Mouse (Mus musculus) erythroblast, embryonic 14.5 days (primary cell): ENCODE measurements around the gene Fam222a. TPM values are rescaled to one million over a fixed set of nuclear protein-coding genes. Genes with fewer than 3 reads are reported as not detected.

Experiments used
- H3K27me3 ChIP-seq: 2 replicates; pipeline ENCODE4 v1.6.1; 2012; ENCODE audit warnings: inconsistent platforms; ENCODE audit not compliant: control insufficient read depth
- H3K36me3 ChIP-seq: 2 replicates; pipeline ENCODE4 v1.6.1; 2012; ENCODE audit warnings: mild to moderate bottlenecking, inconsistent platforms; ENCODE audit not compliant: control insufficient read depth
- H3K4me1 ChIP-seq: 2 replicates; pipeline ENCODE4 v1.6.1; 2012; ENCODE audit warnings: inconsistent platforms; ENCODE audit not compliant: control insufficient read depth
- H3K4me3 ChIP-seq: replicated peaks from 2 replicates; pipeline ENCODE3; 2012; ENCODE audit warnings: moderate library complexity, mild to moderate bottlenecking, inconsistent platforms
- H3K9me3 ChIP-seq: 2 replicates; pipeline ENCODE4 v1.6.1; 2012; ENCODE audit warnings: low read length, inconsistent platforms, mixed read lengths; ENCODE audit not compliant: control insufficient read depth
- GATA1 ChIP-seq: IDR thresholded peaks from 2 replicates; pipeline ENCODE4 v1.6.1; 2012; ENCODE audit warnings: low read length, inconsistent platforms, mixed read lengths
- TAL1 ChIP-seq: IDR thresholded peaks from 3 replicates; pipeline ENCODE4 v1.6.1; 2012; ENCODE audit warnings: low read length, inconsistent platforms, mixed read lengths
- polyA plus RNA-seq: library from polyadenylated mRNA; stranded (reverse); fragments of >175 nt; gene quantifications from 2 replicates; pipeline ENCODE4 v1.2.3, GENCODE M21; 2012

Fam222a gene
- polyA plus RNA-seq, 1 experiment, result 0.16 TPM

- no peak for TF ChIP-seq TAL1
- no peak for TF ChIP-seq GATA1
- Histone ChIP-seq H3K4me1 (no peaks in the 10 kb centered on the region), H3K9me3 (no peaks in the 10 kb centered on the region; the same call in 1 of the 2 replicates), H3K27me3 (peaks cover 7% of the 10 kb centered on the region), H3K4me3 (no peak overlapping the region), H3K36me3 (no peaks in the 10 kb centered on the region)
Observed at GRCm38 (mm10) chr5:114543656-114544055, 24.2 kb upstream of the Fam222a start.

DNA sequence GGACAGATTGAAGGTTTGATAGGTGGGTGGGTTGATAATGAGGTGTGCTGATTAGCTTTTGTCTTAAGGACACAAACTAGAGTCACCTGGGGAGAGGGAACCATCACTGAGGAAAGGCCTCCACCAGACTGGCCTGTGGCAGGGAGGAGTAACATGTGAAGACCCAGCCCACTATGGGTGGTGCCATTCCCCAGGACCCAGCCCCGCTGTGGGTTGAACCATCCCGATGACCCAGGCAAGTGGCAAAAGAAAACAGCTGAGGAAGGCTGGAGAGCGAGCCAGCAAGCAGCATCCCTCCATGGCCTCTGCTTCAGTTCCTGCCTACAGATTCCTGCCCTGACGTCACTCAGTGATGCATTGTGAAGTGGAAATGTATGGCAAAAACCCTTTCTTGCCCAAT lies 23.6 kb upstream of the Fam222a start:
- no peak for TF ChIP-seq GATA1
- Histone ChIP-seq H3K4me1 (no peaks in the 10 kb centered on the region), H3K4me3 (no peak overlapping the region), H3K27me3 (peaks cover 2% of the 10 kb centered on the region; the same call in 1 of the 2 replicates), H3K36me3 (no peaks in the 10 kb centered on the region), H3K9me3 (no peaks in the 10 kb centered on the region; the same call in 1 of the 2 replicates)

- no peaks in the 10 kb centered on the region for H3K27me3 ChIP-seq
- TF ChIP-seq TAL1 (no peak), GATA1 (no peak)
- H3K4me1 ChIP-seq, result no peaks in the 10 kb centered on the region; the same call in 1 of the 2 replicates
- no peaks in the 10 kb centered on the region for H3K36me3 ChIP-seq
- no peaks in the 10 kb centered on the region; the same call in 1 of the 2 replicates for H3K9me3 ChIP-seq
- H3K4me3 ChIP-seq, result no peak overlapping the region
Observed at GRCm38 (mm10) chr5:114545076-114545475, 22.7 kb upstream of the Fam222a start.

DNA sequence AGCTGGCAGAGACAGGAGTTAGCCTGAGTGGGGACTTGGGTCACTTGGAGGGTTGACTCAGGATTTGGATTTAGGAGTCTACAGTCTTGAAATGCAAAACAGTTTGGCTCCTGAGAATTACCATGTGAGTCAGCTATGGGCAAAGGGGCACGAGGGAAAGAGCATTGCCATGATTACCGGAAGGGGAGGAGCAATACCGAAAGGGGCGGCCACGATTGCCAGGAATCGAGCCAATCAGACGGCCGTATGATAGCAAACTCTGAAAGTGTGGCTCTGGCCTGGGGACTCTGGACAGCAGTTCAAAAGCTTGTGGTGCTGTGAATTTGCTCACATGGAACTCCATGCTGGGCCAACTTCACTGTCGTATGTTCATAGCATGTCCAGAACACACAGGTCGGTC lies 18.8 kb upstream of the Fam222a start:
- H3K27me3 ChIP-seq, result no peaks in the 10 kb centered on the region
- H3K36me3 ChIP-seq, result no peaks in the 10 kb centered on the region
- no peak overlapping the region for H3K4me3 ChIP-seq
- no peaks in the 10 kb centered on the region; the same call in 1 of the 2 replicates for H3K4me1 ChIP-seq
- H3K9me3 ChIP-seq, result no peaks in the 10 kb centered on the region
- TF ChIP-seq TAL1, result no peak
- TF ChIP-seq GATA1, result no peak

DNA sequence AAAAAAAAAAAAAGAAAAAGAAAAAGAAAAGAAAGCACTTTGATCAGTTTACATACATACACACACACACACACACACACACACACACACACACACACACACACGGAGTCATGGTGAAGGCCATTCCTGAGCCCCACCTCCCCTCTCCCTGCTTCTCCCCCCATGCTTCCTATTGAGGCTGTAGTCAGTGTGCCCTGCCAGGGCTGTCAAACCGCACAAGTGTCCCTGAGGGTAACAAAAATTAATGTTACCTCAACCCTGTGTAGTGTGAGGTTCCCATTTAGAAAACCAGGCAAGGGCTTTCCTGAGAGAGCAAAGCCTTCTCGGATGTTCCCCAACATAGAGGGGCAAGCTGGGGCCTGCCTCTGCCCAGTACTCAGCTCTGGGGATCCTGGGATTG lies 18.0 kb upstream of the Fam222a start:
- no peak for TF ChIP-seq GATA1
- no peak for TF ChIP-seq TAL1
- H3K4me1 ChIP-seq, result no peaks in the 10 kb centered on the region; the same call in 1 of the 2 replicates
- H3K9me3 ChIP-seq, result 0 out of 2 replicates have a peak, but pooled peaks cover 3% of the 10 kb centered on the region
- H3K36me3 ChIP-seq, result no peaks in the 10 kb centered on the region
- no peaks in the 10 kb centered on the region for H3K27me3 ChIP-seq
- no peak overlapping the region for H3K4me3 ChIP-seq

DNA sequence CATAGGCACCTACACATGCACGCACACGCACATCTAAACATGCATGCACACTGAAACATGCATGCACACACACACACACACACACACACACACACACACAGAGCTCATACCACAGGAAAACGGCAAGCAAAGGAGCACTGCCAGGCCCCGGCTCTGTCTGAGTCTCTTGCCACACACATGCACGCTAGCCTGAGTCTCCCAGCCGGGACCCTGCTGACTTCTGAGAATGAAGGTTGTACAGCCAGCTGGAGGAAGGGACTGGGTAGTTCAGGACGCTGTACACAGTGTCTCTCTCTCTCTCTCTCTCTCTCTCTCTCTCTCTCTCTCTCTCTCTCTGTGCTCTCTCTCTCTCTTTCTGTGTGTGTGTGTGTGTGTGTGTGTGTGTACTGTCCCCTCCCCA lies 17.4 kb upstream of the Fam222a start:
- H3K36me3 ChIP-seq, result no peaks in the 10 kb centered on the region
- no peak for TF ChIP-seq GATA1
- no peak for TF ChIP-seq TAL1
- H3K27me3 ChIP-seq, result no peaks in the 10 kb centered on the region
- H3K4me1 ChIP-seq, result no peaks in the 10 kb centered on the region; the same call in 1 of the 2 replicates
- no peak overlapping the region for H3K4me3 ChIP-seq
- H3K9me3 ChIP-seq, result peaks cover 8% of the 10 kb centered on the region

DNA sequence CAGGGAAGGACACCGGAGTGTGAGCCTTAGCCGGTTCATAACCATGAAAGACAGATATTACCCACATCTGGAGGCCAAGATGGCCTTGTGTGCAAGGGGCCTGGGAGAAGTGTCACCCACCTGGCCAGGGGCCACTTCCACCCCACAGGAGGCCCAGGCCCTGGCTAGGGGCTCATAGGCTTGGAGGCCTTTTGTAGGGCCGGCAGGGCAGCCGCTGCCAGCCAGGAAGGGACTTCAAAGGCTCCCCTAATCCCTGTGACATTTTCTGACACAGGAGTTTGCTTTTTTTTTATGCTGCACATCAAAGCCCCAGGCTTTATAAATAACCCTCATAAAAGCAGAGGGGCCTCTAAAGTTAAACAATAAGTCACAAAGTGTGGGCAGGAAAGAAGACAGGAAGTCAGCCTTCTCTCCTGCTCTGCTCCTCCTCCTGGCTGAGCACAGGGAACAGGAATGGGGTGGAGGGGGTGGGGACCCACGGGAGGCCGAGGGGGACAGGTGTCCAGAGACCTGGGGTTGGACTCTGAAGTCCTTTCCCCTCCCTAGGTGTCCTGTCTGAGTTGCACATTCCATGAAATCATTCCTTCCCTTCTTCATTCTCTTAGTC lies 16.8 kb upstream of the Fam222a start:
- H3K36me3 ChIP-seq, result no peaks in the 10 kb centered on the region
- H3K4me3 ChIP-seq, result no peak overlapping the region
- TF ChIP-seq GATA1 (no peak), TAL1 (no peak)
- peaks cover 9% of the 10 kb centered on the region for H3K9me3 ChIP-seq
- no peaks in the 10 kb centered on the region; the same call in 1 of the 2 replicates for H3K4me1 ChIP-seq
- no peaks in the 10 kb centered on the region for H3K27me3 ChIP-seq

GRCm38 (mm10) chr5:114552507-114553208 lies 15.2 kb upstream of the Fam222a start:
- Histone ChIP-seq H3K27me3 (no peaks in the 10 kb centered on the region), H3K4me1 (no peaks in the 10 kb centered on the region; the same call in 1 of the 2 replicates), H3K9me3 (peaks cover 9% of the 10 kb centered on the region), H3K4me3 (no peak overlapping the region), H3K36me3 (no peaks in the 10 kb centered on the region)
- TF ChIP-seq TAL1, result no peak
- TF ChIP-seq GATA1, result no peak

GRCm38 (mm10) chr5:114553706-114554105 lies 14.1 kb upstream of the Fam222a start:
- Histone ChIP-seq H3K4me3 (no peak overlapping the region), H3K36me3 (no peaks in the 10 kb centered on the region), H3K9me3 (peaks cover 9% of the 10 kb centered on the region), H3K4me1 (no peaks in the 10 kb centered on the region; the same call in 1 of the 2 replicates), H3K27me3 (no peaks in the 10 kb centered on the region)
- no peak for TF ChIP-seq TAL1
- no peak for TF ChIP-seq GATA1
